Mouse (Mus musculus) heart, postnatal 0 days (tissue): ENCODE measurements around the gene Gtf2a1l. TPM values are rescaled to one million over a fixed set of nuclear protein-coding genes. Genes with fewer than 3 reads are reported as not detected.

ENCODE experiments used
- ATAC-seq: fragments of 200-750 bp; cut with Nextera tagmentation; 2 replicates; pipeline ENCODE4 v1.8.0; 2017; ENCODE audit warnings: low read depth, moderate number of reproducible peaks, moderate library complexity; ENCODE audit not compliant: insufficient read depth
- DNase-seq: peaks from one replicate; pipeline ENCODE4 v3.0.0-alpha.2; 2016; ENCODE audit warnings: low spot score
- H3K27ac ChIP-seq: fragments of 300-500 bp; sonication (generic); 2 replicates; pipeline ENCODE4 v1.5.1; 2014; ENCODE audit warnings: low read depth, mild to moderate bottlenecking
- H3K27me3 ChIP-seq: fragments of 300-500 bp; sonication (generic); 2 replicates; pipeline ENCODE4 v1.6.1; 2014; ENCODE audit warnings: low read length, mixed read lengths; ENCODE audit not compliant: control insufficient read depth, insufficient read depth
- H3K36me3 ChIP-seq: fragments of 300-500 bp; sonication (generic); replicated peaks from 2 replicates; pipeline ENCODE4 v1.6.1; 2014; ENCODE audit warnings: low read length, mixed read lengths; ENCODE audit not compliant: control insufficient read depth, insufficient read depth
- H3K4me1 ChIP-seq: fragments of 300-500 bp; sonication (generic); 2 replicates; pipeline ENCODE4 v1.6.1; 2014; ENCODE audit warnings: antibody characterized with exemption; ENCODE audit not compliant: control insufficient read depth, insufficient read depth
- H3K4me2 ChIP-seq: fragments of 300-500 bp; sonication (generic); 2 replicates; pipeline ENCODE4 v1.6.1; 2014; ENCODE audit warnings: low read depth, mild to moderate bottlenecking, low read length, moderate library complexity
- H3K4me3 ChIP-seq: fragments of 300-500 bp; sonication (generic); 2 replicates; pipeline ENCODE4 v1.5.1; 2014; ENCODE audit warnings: low read depth, low read length
- H3K9ac ChIP-seq: fragments of 300-500 bp; sonication (generic); replicated peaks from 2 replicates; pipeline ENCODE4 v1.6.1; 2014; ENCODE audit warnings: low read depth, low read length, mixed read lengths
- H3K9me3 ChIP-seq: fragments of 300-500 bp; sonication (generic); replicated peaks from 2 replicates; pipeline ENCODE4 v1.6.1; 2016; ENCODE audit warnings: low read length; ENCODE audit not compliant: control insufficient read depth
- CTCF ChIP-seq: IDR thresholded peaks from 2 replicates; pipeline ENCODE4 v1.5.1; 2016; ENCODE audit warnings: antibody characterized with exemption, control low read depth, low read depth
- EP300 ChIP-seq: IDR thresholded peaks from 2 replicates; pipeline ENCODE4 v1.6.1; 2016; ENCODE audit warnings: antibody characterized with exemption, low read depth
- WGBS: fragments of 180-500 bp; shearing (Covaris S2); extraction: QIAGEN DNeasy Blood & Tissue Kit; methylation state at CpG from one replicate; pipeline ENCODE4 v1.1.7; 2014; 5-methylcytosine and 5-hydroxymethylcytosine counted together
- polyA plus RNA-seq: library from polyadenylated mRNA; unstranded; fragments of >200 nt; fragmentation: Nextera tagmentation; extraction: Ambion mirVana; gene quantifications from 2 replicates; pipeline ENCODE4 v1.2.1, GENCODE M21; 2015
- total RNA-seq: library from RNA; depleted of rRNA; stranded (reverse); fragments of >200 nt; gene quantifications from 2 replicates; pipeline ENCODE4 v1.2.3, GENCODE M21; 2014; ENCODE audit warnings: low replicate concordance

The Gtf2a1l gene
- total and polyA plus RNA-seq, 2 experiments from 2014 or later, result not detected

GRCm38 (mm10) chr17:88629931-88630553 is 38.4 kb upstream of the Gtf2a1l start:
- DNase-seq (peak; percentile 58), ATAC-seq (peak; percentile 10; the same call in 1 of the 2 replicates)
- TF ChIP-seq EP300 (no peak), CTCF (no peak)
- no peaks in the 10 kb centered on the region for H3K27me3 ChIP-seq
- peak overlapping the region; percentile 19 for H3K4me2 ChIP-seq
- 40% methylated on average over 11 of the region's 11 CpGs for WGBS
- H3K4me3 ChIP-seq, result no peak overlapping the region
- peaks cover 54% of the 10 kb centered on the region for H3K4me1 ChIP-seq
- H3K9me3 ChIP-seq, result no peaks in the 10 kb centered on the region
- H3K27ac ChIP-seq, result peak overlapping the region; percentile 88
- H3K36me3 ChIP-seq, result peaks cover 5% of the 10 kb centered on the region; the same call in 1 of the 2 replicates
- peak overlapping the region; percentile 14; the same call in 1 of the 2 replicates for H3K9ac ChIP-seq

GRCm38 (mm10) chr17:88630554-88630948 is 37.9 kb upstream of the Gtf2a1l start:
- Histone ChIP-seq H3K4me2 (peak overlapping the region; percentile 19; the same call in 1 of the 2 replicates), H3K9me3 (no peaks in the 10 kb centered on the region), H3K27ac (peak overlapping the region; percentile 88), H3K36me3 (peaks cover 10% of the 10 kb centered on the region), H3K4me1 (peaks cover 51% of the 10 kb centered on the region), H3K9ac (no peak overlapping the region), H3K27me3 (no peaks in the 10 kb centered on the region), H3K4me3 (no peak overlapping the region)
- peak; percentile 24 for DNase-seq
- WGBS, result 62% methylated on average over 3 of the region's 3 CpGs
- ATAC-seq, result no peak
- TF ChIP-seq EP300 (no peak), CTCF (no peak)

- Histone ChIP-seq H3K27me3 (no peaks in the 10 kb centered on the region), H3K4me1 (peaks cover 33% of the 10 kb centered on the region), H3K9me3 (no peaks in the 10 kb centered on the region), H3K4me3 (no peak overlapping the region), H3K4me2 (no peak overlapping the region), H3K9ac (no peak overlapping the region), H3K27ac (no peak overlapping the region), H3K36me3 (peaks cover 25% of the 10 kb centered on the region)
- TF ChIP-seq CTCF (no peak), EP300 (no peak)
- DNase-seq, result no peak
- no peak for ATAC-seq
- WGBS, result 76% methylated on average over 3 of the region's 3 CpGs
Observed at GRCm38 (mm10) chr17:88632631-88633030, 35.8 kb upstream of the Gtf2a1l start.

- no peaks in the 10 kb centered on the region for H3K27me3 ChIP-seq
- H3K4me3 ChIP-seq, result no peak overlapping the region
- peaks cover 6% of the 10 kb centered on the region; the same call in 1 of the 2 replicates for H3K4me1 ChIP-seq
- H3K9ac ChIP-seq, result no peak overlapping the region
- 82% methylated on average over 14 of the region's 14 CpGs for WGBS
- peaks cover 25% of the 10 kb centered on the region for H3K36me3 ChIP-seq
- TF ChIP-seq EP300 (no peak), CTCF (no peak)
- no peaks in the 10 kb centered on the region for H3K9me3 ChIP-seq
- ATAC-seq (no peak), DNase-seq (no peak)
- H3K4me2 ChIP-seq, result no peak overlapping the region
- H3K27ac ChIP-seq, result no peak overlapping the region
Observed at GRCm38 (mm10) chr17:88636076-88636475, 32.4 kb upstream of the Gtf2a1l start.

GRCm38 (mm10) chr17:88636587-88636986 is 31.9 kb upstream of the Gtf2a1l start:
- WGBS, result 60% methylated on average over 12 of the region's 12 CpGs
- Histone ChIP-seq H3K27me3 (no peaks in the 10 kb centered on the region), H3K4me3 (no peak overlapping the region), H3K27ac (no peak overlapping the region), H3K36me3 (peaks cover 25% of the 10 kb centered on the region), H3K9ac (no peak overlapping the region), H3K4me1 (0 out of 2 replicates have a peak, but pooled peaks cover 3% of the 10 kb centered on the region), H3K4me2 (no peak overlapping the region), H3K9me3 (no peaks in the 10 kb centered on the region)
- ATAC-seq (no peak), DNase-seq (no peak)
- TF ChIP-seq CTCF (no peak), EP300 (no peak)

- H3K27me3 ChIP-seq, result no peaks in the 10 kb centered on the region
- DNase-seq, result peak; percentile 69
- H3K4me3 ChIP-seq, result no peak overlapping the region
- no peak overlapping the region for H3K4me2 ChIP-seq
- H3K9me3 ChIP-seq, result no peaks in the 10 kb centered on the region
- no peak for ATAC-seq
- H3K9ac ChIP-seq, result no peak overlapping the region
- no peaks in the 10 kb centered on the region for H3K4me1 ChIP-seq
- WGBS, result 24% methylated on average over 6 of the region's 6 CpGs
- TF ChIP-seq EP300 (no peak), CTCF (peak; percentile 84)
- H3K36me3 ChIP-seq, result peaks cover 23% of the 10 kb centered on the region
- no peak overlapping the region for H3K27ac ChIP-seq
Observed at GRCm38 (mm10) chr17:88641012-88641411, 27.4 kb upstream of the Gtf2a1l start.
